17 mouse cellular contexts compared by ENCODE assay signal in genomic region chr15:78549189-78549734, GRCm38 (mm10). TPM values are rescaled to one million over a fixed set of nuclear protein-coding genes. Genes with fewer than 3 reads are reported as not detected.
DNase-seq lines count a peak whose midpoint lies in the region; ATAC-seq and TF ChIP-seq lines count a peak whose summit lies in the region.
"Had no signal": no experiment of that assay in that cellular context is flagged by ENCODE, and none has a peak within 500 bp of the region (broad histone marks: within the 10 kb centered on the region; RNA-seq: fewer than 3 reads in every experiment).

No protein-coding gene starts in this region.

- H3K4me1 ChIP-seq in midbrain, embryonic 13.5 days (replicated peaks), result peaks cover 23% of the 10 kb centered on the region
- peaks cover 9% of the 10 kb centered on the region for H3K4me1 ChIP-seq in midbrain, embryonic 16.5 days (ENCODE audit: control insufficient read depth, insufficient read depth, low read length)
- no peaks in the 10 kb centered on the region for H3K4me1 ChIP-seq in intestine, postnatal 0 days (replicated peaks; ENCODE audit: control insufficient read depth, insufficient read depth, low read length)

- H3K36me3 ChIP-seq in midbrain, embryonic 13.5 days, result no peaks in the 10 kb centered on the region
- H3K36me3 ChIP-seq in midbrain, embryonic 16.5 days (ENCODE audit: control insufficient read depth, insufficient read depth, low read length), result no peaks in the 10 kb centered on the region
- H3K36me3 ChIP-seq in intestine, postnatal 0 days (ENCODE audit: control insufficient read depth, insufficient read depth), result no peaks in the 10 kb centered on the region
- H3K36me3 ChIP-seq: heart, embryonic 13.5 days had no signal

- TF ChIP-seq CTCF in intestine, postnatal 0 days (IDR thresholded peaks at IDR 0.05; ENCODE audit: low read depth), result 0 out of 2 replicates have a peak, but pooled peaks have one; percentile 13

- H3K9ac ChIP-seq in midbrain, embryonic 13.5 days (replicated peaks), result no peak overlapping the region
- no peak overlapping the region for H3K9ac ChIP-seq in midbrain, embryonic 16.5 days (ENCODE audit: low read depth, low read length)
- no peak overlapping the region for H3K9ac ChIP-seq in intestine, postnatal 0 days (ENCODE audit: low read depth, low read length)
- H3K9ac ChIP-seq: heart, embryonic 13.5 days had no signal

- 78% methylated on average over 4 of the region's 4 CpGs for WGBS in midbrain, embryonic 13.5 days
- 87% methylated on average over 4 of the region's 4 CpGs for WGBS in midbrain, embryonic 16.5 days
- 61% methylated on average over 4 of the region's 4 CpGs for WGBS in intestine, postnatal 0 days

- H3K4me3 ChIP-seq in midbrain, embryonic 13.5 days (replicated peaks), result no peak overlapping the region
- no peak overlapping the region for H3K4me3 ChIP-seq in midbrain, embryonic 16.5 days (ENCODE audit: low read depth, low read length)
- no peak overlapping the region for H3K4me3 ChIP-seq in intestine, postnatal 0 days (ENCODE audit: low read depth, low read length)
- H3K4me3 ChIP-seq: heart, embryonic 13.5 days had no signal

- 0 out of 2 replicates have a peak, but pooled peaks have one; percentile 34 for ATAC-seq in midbrain, embryonic 13.5 days
- no peak for ATAC-seq in midbrain, embryonic 16.5 days
- peak; percentile 25; the same call in 1 of the 2 replicates for ATAC-seq in intestine, postnatal 0 days
- ATAC-seq: lung, postnatal 0 days; Patski had no signal

- H3K9me3 ChIP-seq in midbrain, embryonic 13.5 days, result peaks cover 13% of the 10 kb centered on the region; the same call in 1 of the 2 replicates
- peaks cover 2% of the 10 kb centered on the region; the same call in 1 of the 2 replicates for H3K9me3 ChIP-seq in midbrain, embryonic 16.5 days (replicated peaks; ENCODE audit: control insufficient read depth, low read length, poor library complexity, severe bottlenecking)
- H3K9me3 ChIP-seq in intestine, postnatal 0 days (ENCODE audit: control insufficient read depth), result peaks cover 9% of the 10 kb centered on the region; the same call in 1 of the 2 replicates

- no peak overlapping the region for H3K27ac ChIP-seq in midbrain, embryonic 13.5 days
- no peak overlapping the region for H3K27ac ChIP-seq in midbrain, embryonic 16.5 days (ENCODE audit: low read length)
- H3K27ac ChIP-seq in intestine, postnatal 0 days (ENCODE audit: low read depth, low read length), result no peak overlapping the region
- H3K27ac ChIP-seq: heart, embryonic 13.5 days had no signal

- no peaks in the 10 kb centered on the region for H3K27me3 ChIP-seq in midbrain, embryonic 13.5 days
- no peaks in the 10 kb centered on the region; the same call in 1 of the 2 replicates for H3K27me3 ChIP-seq in midbrain, embryonic 16.5 days (ENCODE audit: control insufficient read depth, insufficient read depth, low read depth, low read length)
- H3K27me3 ChIP-seq in intestine, postnatal 0 days (replicated peaks; ENCODE audit: control insufficient read depth, insufficient read depth, low read length), result peaks cover 9% of the 10 kb centered on the region; the same call in 1 of the 2 replicates
- H3K27me3 ChIP-seq: Patski had no signal

- no peak overlapping the region for H3K4me2 ChIP-seq in midbrain, embryonic 13.5 days (replicated peaks)
- no peak overlapping the region for H3K4me2 ChIP-seq in midbrain, embryonic 16.5 days (ENCODE audit: low read length)
- H3K4me2 ChIP-seq in intestine, postnatal 0 days (replicated peaks; ENCODE audit: low read depth), result no peak overlapping the region
- H3K4me2 ChIP-seq: heart, embryonic 13.5 days had no signal

- DNase-seq in adrenal gland, adult (ENCODE audit: inconsistent age in 2 of 2, low spot score in 1 of 2), result peak; percentile 87 to 93
- DNase-seq in adrenal gland, postnatal 4 days (ENCODE audit: low spot score in 2 of 2), result no peak
- DNase-seq in spleen, postnatal 36 days (ENCODE audit: low spot score in 2 of 2), result no peak
- no peak for DNase-seq in frontal cortex, postnatal 14 days (ENCODE audit: low spot score in 2 of 2)
- no peak for DNase-seq in left cerebral cortex, adult 9 months (ENCODE audit: low spot score in 2 of 2)
- DNase-seq: cerebellum, postnatal 25 days; gastrocnemius, postnatal 14 days; heart, postnatal 4 days; kidney, postnatal 4 days; spleen, adult 18-20 months; thymus, postnatal 25 days had no signal

RNA-seq across cellular contexts. Expression of gene Sstr3, which starts 4.8 kb away (rescaled TPM):
- total RNA-seq in adrenal gland, postnatal 4 days (2021), result 1 to 10 TPM in 1 of 2 experiments, under 1 TPM in 1; 0.79 to 1.3 TPM
- polyA plus RNA-seq in midbrain, embryonic 13.5 days (2015; fragmentation: Nextera tagmentation; extraction: Ambion mirVana), result 0.15 and 0.26 TPM in 2 replicates
- polyA plus RNA-seq in midbrain, embryonic 16.5 days (2015; fragmentation: Nextera tagmentation; extraction: Ambion mirVana), result 0.15 and 0.16 TPM in 2 replicates
- 0.05 and 0.10 TPM in 2 replicates for polyA plus RNA-seq in intestine, postnatal 0 days (2015; fragmentation: Nextera tagmentation; extraction: Ambion mirVana)
- polyA plus RNA-seq: heart, embryonic 13.5 days had no signal

RNA-seq across cellular contexts. Expression of gene C1qtnf6, which starts 18.0 kb away (rescaled TPM):
- 10 to 100 TPM; 81.8 to 93.0 TPM for total RNA-seq in adrenal gland, postnatal 4 days (2021)
- polyA plus RNA-seq in midbrain, embryonic 13.5 days (2015; fragmentation: Nextera tagmentation; extraction: Ambion mirVana), result 4.8 and 5.6 TPM in 2 replicates
- polyA plus RNA-seq in midbrain, embryonic 16.5 days (2015; fragmentation: Nextera tagmentation; extraction: Ambion mirVana), result 6.7 and 7.8 TPM in 2 replicates
- polyA plus RNA-seq in intestine, postnatal 0 days (2015; fragmentation: Nextera tagmentation; extraction: Ambion mirVana), result 14.3 and 16.0 TPM in 2 replicates

RNA-seq across cellular contexts. Expression of gene Rac2, which starts 23.3 kb away (rescaled TPM):
- 10 to 100 TPM in 1 of 2 experiments, 1 to 10 TPM in 1; 9.4 to 10.4 TPM for total RNA-seq in adrenal gland, postnatal 4 days (2021)
- 3.2 and 5.6 TPM in 2 replicates for polyA plus RNA-seq in midbrain, embryonic 13.5 days (2015; fragmentation: Nextera tagmentation; extraction: Ambion mirVana)
- polyA plus RNA-seq in midbrain, embryonic 16.5 days (2015; fragmentation: Nextera tagmentation; extraction: Ambion mirVana), result 1.8 and 2.3 TPM in 2 replicates
- polyA plus RNA-seq in intestine, postnatal 0 days (2015; fragmentation: Nextera tagmentation; extraction: Ambion mirVana), result 9.0 and 9.9 TPM in 2 replicates
- polyA plus RNA-seq: Patski had no signal

RNA-seq across cellular contexts. Expression of gene Cyth4, which starts 47.6 kb away (rescaled TPM):
- 1 to 10 TPM; 8.2 to 9.5 TPM for total RNA-seq in adrenal gland, postnatal 4 days (2021)
- polyA plus RNA-seq in midbrain, embryonic 13.5 days (2015; fragmentation: Nextera tagmentation; extraction: Ambion mirVana), result 3.7 and 5.8 TPM in 2 replicates
- 5.0 and 5.3 TPM in 2 replicates for polyA plus RNA-seq in midbrain, embryonic 16.5 days (2015; fragmentation: Nextera tagmentation; extraction: Ambion mirVana)
- polyA plus RNA-seq in intestine, postnatal 0 days (2015; fragmentation: Nextera tagmentation; extraction: Ambion mirVana), result 2.5 and 3.1 TPM in 2 replicates

RNA-seq across cellular contexts. Expression of gene Il2rb, which starts 54.2 kb away (rescaled TPM):
- 1 to 10 TPM in 1 of 2 experiments, under 1 TPM in 1; 0.64 to 1.3 TPM for total RNA-seq in adrenal gland, postnatal 4 days (2021)
- not detected in 2 replicates for polyA plus RNA-seq in midbrain, embryonic 13.5 days (2015; fragmentation: Nextera tagmentation; extraction: Ambion mirVana)
- 0.20 TPM in 1 of 2 replicates, not detected in the other for polyA plus RNA-seq in midbrain, embryonic 16.5 days (2015; fragmentation: Nextera tagmentation; extraction: Ambion mirVana)
- 0.58 and 0.63 TPM in 2 replicates for polyA plus RNA-seq in intestine, postnatal 0 days (2015; fragmentation: Nextera tagmentation; extraction: Ambion mirVana)
- total RNA-seq: gastrocnemius, postnatal 14 days had no signal

Comparison
In these comparisons a context has a peak if more than half of its experiments do, and no peak if none do; other contexts are left out.
1. DNase-seq: peak in adrenal gland, adult (2 of 2); none in adrenal gland, postnatal 4 days (0 of 2), spleen, postnatal 36 days (0 of 2), frontal cortex, postnatal 14 days (0 of 2) and left cerebral cortex, adult 9 months (0 of 2).